Mouse (Mus musculus) spleen, postnatal 14 days (tissue): ENCODE data around the gene Ptcd3.
"Not testable (repeated sequence)": the region's sequence is repeated elsewhere in the genome, so short reads cannot be mapped to it uniquely, and the experiment has no call there.

Experiments used
- DNase-seq, 2 experiments: peaks; one replicate each; pipeline ENCODE4 v3.0.0; 2021 to 2022; ENCODE audit warnings: low spot score in 2 of 2

The Ptcd3 gene

GRCm38 (mm10) chr6:71908481-71909381 lies at the start of gene Ptcd3, which contains the start of gene Polr1a:
TSS of gene Ptcd3 (minus strand) at chr6:71908750.
TSS of gene Polr1a (plus strand) at chr6:71909053.
- DNase-seq: peak; percentile 84 to 91

DNA sequence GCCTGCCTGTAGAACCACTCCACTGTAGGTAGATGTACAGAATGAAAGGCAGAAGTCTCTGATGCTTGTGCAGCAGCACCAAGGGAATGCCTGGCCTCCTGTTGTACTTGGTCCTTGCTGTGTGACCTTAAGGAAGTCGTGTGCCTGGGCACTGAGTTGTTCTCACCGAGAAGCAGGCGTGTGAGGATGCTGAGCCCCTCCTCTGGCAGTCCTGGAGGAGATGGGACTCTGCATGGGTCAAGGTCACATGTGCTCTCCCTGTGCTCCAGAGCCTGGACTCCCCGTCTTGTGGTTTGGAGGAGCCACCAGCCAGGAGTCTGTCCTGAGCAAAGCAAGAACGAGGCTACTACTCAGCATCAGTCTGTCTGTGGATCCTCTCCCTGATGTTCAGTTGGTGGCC lies 42.6 kb upstream of the Ptcd3 start:
- DNase-seq: no peak

GRCm38 (mm10) chr6:71950592-71950991 lies 42.0 kb upstream of the Ptcd3 start:
- no peak for DNase-seq

DNA sequence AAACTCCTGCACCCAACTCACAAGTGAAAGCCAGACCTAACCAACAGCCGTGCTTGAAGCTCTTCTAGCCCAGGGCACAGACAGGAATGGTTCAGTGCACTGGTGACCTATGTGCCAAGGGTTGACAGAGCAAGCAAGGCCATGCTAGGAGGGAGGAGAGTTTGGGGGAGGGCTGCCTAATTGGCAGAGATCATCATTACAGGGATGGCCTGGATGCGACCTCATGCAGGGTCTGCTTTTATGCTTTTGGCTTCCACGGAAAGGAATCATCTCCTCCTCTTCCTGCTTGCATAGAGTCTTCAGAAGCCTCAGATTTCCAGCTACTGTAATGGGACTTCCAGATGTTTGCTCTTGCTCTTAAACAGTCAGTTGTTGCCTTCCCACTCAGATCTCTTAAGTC lies 41.2 kb upstream of the Ptcd3 start:
- DNase-seq: no peak

GRCm38 (mm10) chr6:71946121-71946520 lies 37.6 kb upstream of the Ptcd3 start:
- no peak for DNase-seq

GRCm38 (mm10) chr6:71945101-71945500 lies 36.6 kb upstream of the Ptcd3 start:
- no peak for DNase-seq

DNA sequence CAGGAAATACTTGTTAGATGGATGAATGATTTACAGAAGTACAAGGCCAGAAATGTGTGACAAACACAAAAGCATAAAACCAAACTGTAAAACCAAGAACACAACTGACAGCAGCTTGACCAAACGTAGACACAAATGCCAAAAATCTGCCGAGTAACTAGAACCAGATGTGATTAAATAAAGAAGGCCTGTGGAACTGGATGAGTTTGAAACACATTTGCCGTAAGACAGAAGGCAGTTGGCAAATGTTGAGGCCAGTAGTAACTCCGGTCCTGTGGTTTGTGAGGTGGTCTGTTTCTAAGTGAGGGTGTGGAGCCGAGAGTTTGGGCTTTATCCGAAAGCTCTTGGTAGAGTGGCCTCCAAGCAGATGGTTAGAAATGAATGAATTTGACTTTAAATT lies 32.4 kb upstream of the Ptcd3 start:
- no peak for DNase-seq

- DNase-seq: no peak
Measured at GRCm38 (mm10) chr6:71935737-71936136, 27.2 kb upstream of the Ptcd3 start.

DNA sequence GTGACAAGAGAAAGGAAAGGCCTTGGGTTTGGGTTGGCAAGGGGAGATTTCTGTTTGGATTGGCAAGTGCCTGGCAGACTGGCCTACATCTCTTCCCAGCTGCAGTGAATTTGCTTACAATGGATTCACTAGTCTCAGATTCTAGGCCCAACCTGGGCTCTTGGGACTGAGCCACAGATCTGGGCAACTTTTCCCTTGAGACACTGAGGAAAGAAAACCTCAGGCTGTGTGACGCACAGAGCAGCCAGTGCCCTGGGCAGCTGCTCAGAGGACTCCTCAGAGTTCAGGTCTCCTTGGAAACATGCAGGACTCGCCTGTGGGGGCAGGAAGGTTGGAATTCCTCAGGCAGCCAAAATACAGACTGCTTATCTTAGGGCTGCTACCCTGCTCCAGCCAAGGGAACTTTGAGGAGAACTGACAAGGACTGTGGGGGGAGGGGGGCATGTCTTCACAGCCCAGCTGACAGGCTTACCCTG lies 25.6 kb upstream of the Ptcd3 start:
- no peak for DNase-seq

- no peak for DNase-seq
Measured at GRCm38 (mm10) chr6:71932347-71932746, 23.8 kb upstream of the Ptcd3 start.

- no peak for DNase-seq
Measured at GRCm38 (mm10) chr6:71930830-71931437, 22.4 kb upstream of the Ptcd3 start.

DNA sequence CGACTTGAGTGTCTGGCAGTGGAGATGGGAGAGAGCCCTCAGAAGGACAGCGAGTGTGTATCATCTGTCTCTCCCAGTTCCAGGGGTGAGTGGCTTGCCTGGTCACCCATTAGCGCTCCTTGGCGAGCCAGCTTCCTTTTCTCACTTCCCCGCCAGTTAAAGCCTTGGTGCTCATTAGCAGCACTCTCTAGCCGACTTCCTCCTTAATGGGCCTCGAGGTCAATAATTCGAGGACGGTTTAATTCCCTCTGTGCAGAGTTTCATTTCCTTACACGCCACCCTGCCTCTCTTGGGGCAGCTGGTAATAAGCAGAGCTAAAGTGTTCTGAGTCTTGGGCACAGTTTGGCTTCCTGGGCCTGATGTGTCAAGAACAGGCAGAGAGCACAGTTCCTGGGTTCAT lies 21.5 kb upstream of the Ptcd3 start:
- DNase-seq: peak in 1 of 2 experiments; percentile 41

DNA sequence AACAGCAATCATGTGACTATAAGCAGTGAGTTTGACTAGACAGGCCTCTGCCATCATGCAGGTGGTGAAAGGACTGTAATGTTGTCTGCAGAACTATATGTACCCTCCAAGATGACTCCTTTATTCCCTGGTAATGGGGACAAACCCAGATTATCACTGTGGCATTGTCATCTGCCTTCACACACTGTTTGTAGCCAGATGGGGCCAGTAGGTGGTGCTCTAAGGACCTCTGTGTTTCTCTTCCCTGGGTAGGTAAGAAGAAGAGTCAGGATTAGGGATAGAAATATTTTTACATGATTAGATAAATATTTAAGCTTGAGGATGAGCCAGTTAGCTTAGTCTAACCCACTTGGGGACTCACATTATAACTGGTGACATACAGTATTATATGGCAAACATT lies 19.4 kb upstream of the Ptcd3 start:
- peak in 1 of 2 experiments; percentile 38 for DNase-seq

GRCm38 (mm10) chr6:71925233-71925632 lies 16.7 kb upstream of the Ptcd3 start:
- not testable (repeated sequence) for DNase-seq

DNA sequence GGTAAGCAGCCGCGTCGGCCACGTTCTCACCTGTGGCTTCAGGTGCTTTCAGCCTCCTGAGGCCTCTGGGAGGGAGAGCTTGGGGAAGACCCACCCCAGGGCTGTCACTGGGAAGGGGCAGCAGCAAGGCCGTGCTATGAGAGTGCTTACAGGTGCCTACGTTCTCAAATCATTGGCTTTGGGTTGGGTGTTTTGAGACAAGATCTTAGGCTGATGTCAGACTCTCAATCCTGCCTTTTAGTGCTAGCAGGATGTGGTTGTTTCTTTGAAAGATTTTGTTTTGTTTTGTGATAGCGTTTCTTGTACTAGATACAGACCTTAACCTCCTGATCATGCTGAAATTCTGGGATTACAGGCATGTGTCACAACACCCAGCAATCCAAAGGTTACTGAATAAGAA lies 12.2 kb upstream of the Ptcd3 start:
- no peak for DNase-seq

GRCm38 (mm10) chr6:71911686-71912450 lies 3.3 kb upstream of the Ptcd3 start:
- DNase-seq: no peak

GRCm38 (mm10) chr6:71909840-71910239 lies 1.3 kb upstream of the Ptcd3 start:
- DNase-seq: no peak

- no peak for DNase-seq
Measured at GRCm38 (mm10) chr6:71909384-71909783, 834 bp upstream of the Ptcd3 start.

- DNase-seq: no peak
Measured at GRCm38 (mm10) chr6:71907702-71908235, 781 bp downstream of the Ptcd3 start.

- no peak for DNase-seq
Measured at GRCm38 (mm10) chr6:71893263-71893662, 15.3 kb downstream of the Ptcd3 start.

DNA sequence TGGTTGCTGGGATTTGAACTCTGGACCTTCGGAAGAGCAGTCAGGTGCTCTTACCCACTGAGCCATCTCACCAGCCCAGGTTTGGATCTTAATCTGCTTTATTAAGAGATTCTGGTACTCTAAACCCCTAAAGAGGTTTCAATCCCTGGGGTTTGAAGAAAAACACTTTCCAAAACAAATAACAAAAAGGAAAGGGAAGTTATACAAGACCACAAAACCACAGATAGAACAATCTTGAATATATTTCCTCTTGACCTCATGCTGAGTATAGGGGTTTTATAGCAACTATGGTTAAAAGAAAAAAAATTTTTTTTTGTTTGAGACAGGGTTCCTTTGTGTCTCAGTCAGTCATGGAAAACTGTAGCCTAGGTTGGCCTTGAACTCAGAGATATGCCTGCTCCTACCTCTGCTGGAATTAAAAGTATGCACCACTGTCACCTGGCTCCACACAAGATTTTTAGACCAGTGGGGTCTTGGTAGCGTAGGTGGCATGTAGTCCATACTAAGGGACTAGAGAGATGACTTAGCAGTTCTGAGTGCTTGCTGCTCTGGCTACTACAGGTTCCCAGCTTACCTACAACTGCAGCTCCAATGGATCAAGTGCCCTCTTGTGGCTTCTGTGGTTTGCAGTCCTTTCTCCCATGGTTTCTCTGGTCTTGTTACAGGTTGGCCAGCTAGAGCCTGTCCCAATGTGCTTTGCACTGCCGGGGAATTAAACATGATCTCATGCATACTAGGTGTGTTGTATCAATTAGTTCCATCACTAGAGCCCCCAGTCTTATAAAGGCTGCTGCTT lies 30.4 kb downstream of the Ptcd3 start:
- DNase-seq: no peak
